Mouse (Mus musculus) liver, adult 2 months (tissue): ENCODE data around the gene Trnau1ap. TPM values are rescaled to one million over a fixed set of nuclear protein-coding genes. Genes with fewer than 3 reads are reported as not detected.
A peak's percentile ranks its signal among the peaks of the same experiment; 100 is the strongest.

Source experiments
- DNase-seq: peaks from one replicate; pipeline ENCODE4 v3.0.0-alpha.2; 2011; ENCODE audit warnings: low read depth, low spot score; ENCODE audit errors: extremely low read depth
- H3K27ac ChIP-seq: fragments of 200-500 bp; replicated peaks from 2 replicates; pipeline ENCODE4 v1.5.1; 2012; ENCODE audit warnings: low read depth, mild to moderate bottlenecking, control low read depth, inconsistent platforms, low read length; ENCODE audit not compliant: insufficient read depth
- H3K27me3 ChIP-seq: fragments of 200-500 bp; 2 replicates; pipeline ENCODE4 v1.6.1; 2012; ENCODE audit warnings: mild to moderate bottlenecking, moderate library complexity, low read length, inconsistent platforms; ENCODE audit not compliant: control insufficient read depth, insufficient read depth
- H3K36me3 ChIP-seq: fragments of 200-500 bp; 2 replicates; pipeline ENCODE4 v1.6.1; 2012; ENCODE audit warnings: low read length, inconsistent platforms; ENCODE audit not compliant: control insufficient read depth, insufficient read depth
- H3K4me1 ChIP-seq: fragments of 200-500 bp; 2 replicates; pipeline ENCODE4 v1.6.1; 2011; ENCODE audit warnings: low read length; ENCODE audit not compliant: control insufficient read depth, insufficient read depth
- H3K4me3 ChIP-seq: fragments of 200-500 bp; 2 replicates; pipeline ENCODE4 v1.5.1; 2011; ENCODE audit warnings: low read depth, mild to moderate bottlenecking, control low read depth, low read length, moderate library complexity; ENCODE audit not compliant: insufficient read depth
- H3K79me2 ChIP-seq: fragments of 200-500 bp; 2 replicates; pipeline ENCODE4 v1.6.1; 2012; ENCODE audit warnings: inconsistent platforms, mild to moderate bottlenecking, low read length, moderate library complexity; ENCODE audit not compliant: control insufficient read depth, insufficient read depth
- H3K9ac ChIP-seq: fragments of 200-500 bp; 2 replicates; pipeline ENCODE4 v1.6.1; 2012; ENCODE audit warnings: low read depth, mild to moderate bottlenecking, control low read depth, inconsistent platforms, low read length
- CTCF ChIP-seq: fragments of 200-500 bp; IDR thresholded peaks from 2 replicates; pipeline ENCODE4 v1.5.1; 2011; ENCODE audit warnings: low read depth, low read length, control low read depth
- POLR2A ChIP-seq: fragments of 200-500 bp; IDR thresholded peaks from 2 replicates; pipeline ENCODE4 v1.6.1; 2011; ENCODE audit warnings: low read length, control low read depth; ENCODE audit not compliant: insufficient read depth; ENCODE audit errors: extremely low read depth
- WGBS: fragments of 180-500 bp; shearing (Covaris S2); methylation state at CpG from one replicate; pipeline ENCODE4 v1.1.7; 2018; 5-methylcytosine and 5-hydroxymethylcytosine counted together
- polyA plus RNA-seq: library from polyadenylated mRNA; depleted of rRNA; stranded (reverse); fragments of >200 nt; gene quantifications from 2 replicates; pipeline ENCODE4 v1.2.3, GENCODE M21; 2012
- total RNA-seq: library from RNA; depleted of rRNA; stranded (reverse); fragments of >200 nt; gene quantifications from 2 replicates; pipeline ENCODE4 v1.2.3, GENCODE M21; 2014

Gene Trnau1ap
- total and polyA plus RNA-seq, 2 experiments = 12.2 to 29.5 TPM

DNA sequence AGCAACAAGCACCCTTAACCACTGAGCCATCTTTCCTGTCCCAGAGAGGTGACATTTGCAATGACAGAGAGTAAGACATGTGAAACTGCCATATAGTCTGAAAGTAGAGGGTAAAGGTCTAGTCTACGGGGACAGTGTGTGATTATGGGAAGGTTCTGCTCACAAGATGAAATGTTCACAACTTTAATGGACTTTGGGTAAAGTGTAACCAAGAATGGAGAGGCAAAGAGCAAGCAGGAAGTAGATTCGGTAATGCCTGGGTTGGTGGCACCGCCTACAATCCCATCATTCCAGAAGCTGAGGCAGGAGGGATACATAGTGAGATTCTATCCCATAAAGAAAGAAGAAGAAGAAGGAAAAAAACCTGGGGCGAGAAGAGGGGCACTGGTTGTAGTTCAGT, 16.9 kb upstream of the Trnau1ap start:
- Histone ChIP-seq H3K4me1 (0 out of 2 replicates have a peak, but pooled peaks cover 1% of the 10 kb centered on the region), H3K27ac (no peak overlapping the region)

DNA sequence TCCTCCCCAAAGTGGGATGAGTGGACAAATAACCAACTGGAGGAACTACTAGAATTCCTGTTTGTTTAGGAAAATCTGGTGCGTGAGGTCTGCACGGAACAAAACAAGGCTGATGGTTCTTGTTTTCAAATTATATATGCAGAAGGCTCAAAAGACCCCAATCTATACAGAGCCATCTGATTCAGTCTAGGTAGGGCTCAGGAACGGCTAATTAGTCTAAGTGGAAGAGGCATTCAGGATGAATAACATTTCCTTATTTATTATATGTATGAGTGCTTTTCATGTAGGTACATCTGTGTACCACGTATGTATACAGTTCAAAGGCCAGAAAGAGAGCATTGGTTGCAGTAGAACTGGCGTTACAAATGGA, 16.5 kb upstream of the Trnau1ap start:
- Histone ChIP-seq H3K9ac (no peak overlapping the region), H3K4me1 (0 out of 2 replicates have a peak, but pooled peaks cover 1% of the 10 kb centered on the region), H3K4me3 (no peak overlapping the region), H3K27ac (no peak overlapping the region), H3K36me3 (peaks cover 4% of the 10 kb centered on the region), H3K27me3 (no peaks in the 10 kb centered on the region), H3K79me2 (peaks cover 21% of the 10 kb centered on the region)
- TF ChIP-seq CTCF (no peak), POLR2A (no peak)
- WGBS = 45% methylated on average over 5 of the region's 5 CpGs
- DNase-seq = no peak

More for the DNA sequence above, 16.9 kb upstream of the Trnau1ap start:
- DNase-seq = no peak
- no peaks in the 10 kb centered on the region for H3K27me3 ChIP-seq
- H3K36me3 ChIP-seq = peaks cover 8% of the 10 kb centered on the region
- H3K4me3 ChIP-seq = no peak overlapping the region
- H3K79me2 ChIP-seq = peaks cover 21% of the 10 kb centered on the region
- TF ChIP-seq CTCF (no peak), POLR2A (no peak)
- no peak overlapping the region for H3K9ac ChIP-seq
- 60% methylated on average over 4 of the region's 4 CpGs for WGBS

DNA sequence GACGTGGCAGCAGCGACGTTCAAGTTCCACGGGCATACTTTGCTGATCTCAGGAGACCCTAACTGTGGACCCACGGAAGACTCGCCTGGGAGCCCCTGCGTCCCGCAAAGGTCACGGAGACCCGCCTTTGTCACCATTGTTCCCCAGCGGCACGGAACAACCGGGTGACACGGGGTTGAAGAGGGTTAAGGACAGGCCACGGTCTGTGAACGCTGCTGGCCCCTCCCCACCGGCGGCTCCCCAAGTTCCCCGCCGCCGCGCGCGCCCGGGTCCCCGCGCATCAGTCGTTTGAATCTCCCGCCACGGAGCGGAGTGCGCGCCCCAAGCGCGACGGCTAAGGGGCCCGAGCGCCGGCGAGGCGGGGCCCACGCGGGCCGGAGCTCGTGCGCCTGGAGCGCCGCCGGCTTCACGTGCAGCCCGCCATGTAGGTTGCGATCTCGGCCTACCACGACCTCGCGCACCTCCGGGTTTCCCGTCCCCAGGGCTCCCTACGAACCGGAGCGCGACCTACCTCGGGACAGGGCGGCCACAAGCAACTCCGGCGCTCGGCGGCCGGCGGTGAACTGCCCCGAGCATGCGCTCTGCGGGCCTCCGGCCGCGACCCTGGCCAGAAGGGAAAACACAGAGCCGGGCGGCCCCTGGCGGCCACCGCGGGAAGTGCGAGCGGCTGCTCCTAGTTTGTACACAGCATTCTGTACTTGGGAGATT, 16.0 kb upstream of the Trnau1ap start:
- Histone ChIP-seq H3K9ac (peak overlapping the region; percentile 95), H3K27me3 (no peaks in the 10 kb centered on the region), H3K4me3 (peak overlapping the region; percentile 94), H3K27ac (peak overlapping the region; percentile 82), H3K4me1 (0 out of 2 replicates have a peak, but pooled peaks cover 1% of the 10 kb centered on the region), H3K79me2 (peaks cover 21% of the 10 kb centered on the region), H3K36me3 (peaks cover 1% of the 10 kb centered on the region; the same call in 1 of the 2 replicates)
- WGBS = under 1% methylated on average over 83 of the region's 83 CpGs
- peak; percentile 88 for TF ChIP-seq CTCF
- TF ChIP-seq POLR2A = 0 out of 2 replicates have a peak, but pooled peaks have one; percentile 26
- DNase-seq = peak; percentile 61

DNA sequence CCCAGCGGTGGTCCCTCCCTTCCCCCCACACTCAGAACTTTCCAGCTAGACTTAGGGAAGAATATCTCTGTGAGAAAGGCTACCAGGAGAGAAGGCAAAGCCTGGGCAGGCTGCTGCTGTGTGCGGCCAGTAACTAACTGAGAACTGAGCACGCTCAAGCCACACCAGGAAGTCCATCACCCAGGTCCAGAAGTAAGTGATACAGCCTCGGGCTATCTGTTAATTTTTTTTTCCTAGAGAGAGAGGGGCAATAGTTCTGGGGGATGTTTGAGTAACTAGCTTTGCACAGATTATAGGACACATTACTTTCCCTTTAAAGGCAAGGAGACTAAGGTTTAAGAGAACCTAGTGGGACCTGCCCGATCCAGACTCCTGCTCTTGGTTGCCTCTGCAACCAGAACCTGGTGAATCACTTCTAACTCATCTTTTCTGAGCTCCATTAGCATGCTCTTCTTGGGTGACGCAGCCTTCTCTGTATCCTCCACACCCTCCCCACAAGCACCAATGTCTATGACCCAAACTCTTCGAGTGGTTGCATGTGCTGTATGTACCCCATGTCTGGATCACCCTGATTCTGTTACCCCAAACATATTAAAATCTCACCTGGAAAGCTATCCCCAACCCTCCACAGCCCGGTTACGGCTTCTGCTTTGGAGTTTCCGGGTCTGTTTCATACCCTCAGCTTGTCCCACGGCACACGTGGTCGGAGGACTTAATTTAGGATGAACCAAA, 15.2 kb upstream of the Trnau1ap start:
- Histone ChIP-seq H3K4me1 (0 out of 2 replicates have a peak, but pooled peaks cover 1% of the 10 kb centered on the region), H3K4me3 (peak overlapping the region; percentile 94), H3K36me3 (no peaks in the 10 kb centered on the region), H3K9ac (0 out of 2 replicates have a peak overlapping the region, but pooled peaks have one; percentile 95), H3K27ac (no peak overlapping the region), H3K27me3 (no peaks in the 10 kb centered on the region), H3K79me2 (peaks cover 21% of the 10 kb centered on the region)
- no peak for DNase-seq
- 20% methylated on average over 13 of the region's 13 CpGs for WGBS
- TF ChIP-seq POLR2A (no peak), CTCF (no peak)

- Histone ChIP-seq H3K79me2 (peaks cover 21% of the 10 kb centered on the region), H3K4me3 (no peak overlapping the region), H3K27ac (no peak overlapping the region), H3K27me3 (no peaks in the 10 kb centered on the region), H3K9ac (no peak overlapping the region), H3K36me3 (no peaks in the 10 kb centered on the region), H3K4me1 (0 out of 2 replicates have a peak, but pooled peaks cover 1% of the 10 kb centered on the region)
- TF ChIP-seq CTCF (no peak), POLR2A (no peak)
- 89% methylated on average over 3 of the region's 3 CpGs for WGBS
- no peak for DNase-seq
Measured at GRCm38 (mm10) chr4:132341451-132341850, 12.1 kb upstream of the Trnau1ap start.
